Mouse (Mus musculus) layer of hippocampus, adult 11-12 months (tissue): ENCODE data around the gene Prr3.
"Not testable (repeated sequence)": the region's sequence is repeated elsewhere in the genome, so short reads cannot be mapped to it uniquely, and the experiment has no call there.

ENCODE experiments used
- DNase-seq: peaks from one replicate; pipeline ENCODE4 v3.0.0; 2022; ENCODE audit warnings: low spot score

The Prr3 gene

DNA sequence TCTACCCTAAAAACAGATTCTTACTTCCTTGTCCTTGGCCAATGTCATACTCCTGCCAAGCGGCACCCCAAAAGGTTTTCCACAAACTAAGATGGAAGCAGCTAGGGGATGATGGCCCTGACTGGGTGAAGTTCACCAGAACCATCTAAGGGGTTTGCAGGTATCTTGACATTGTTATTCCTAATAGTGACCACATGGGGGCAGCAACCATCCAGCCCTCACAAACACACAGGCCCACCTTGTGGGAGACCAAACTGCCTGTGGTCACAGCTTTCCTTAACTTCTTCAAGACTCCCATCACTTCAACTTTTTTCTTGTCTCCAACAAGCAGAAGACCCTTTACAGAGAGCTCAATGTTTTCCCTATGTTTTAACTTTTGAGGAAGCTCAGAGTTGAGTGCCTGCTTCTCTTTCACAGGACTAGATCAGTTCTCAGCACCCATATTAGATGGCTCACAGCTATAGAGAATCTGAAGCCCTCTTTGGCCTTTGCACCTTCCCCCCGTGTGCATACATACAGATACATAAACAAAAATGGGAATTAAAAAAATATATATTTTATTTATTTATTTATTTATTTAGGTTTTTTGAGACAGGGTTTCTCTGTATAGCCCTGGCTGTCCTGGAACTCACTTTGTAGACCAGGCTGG lies 42.2 kb downstream of the Prr3 start:
- DNase-seq: no peak

DNA sequence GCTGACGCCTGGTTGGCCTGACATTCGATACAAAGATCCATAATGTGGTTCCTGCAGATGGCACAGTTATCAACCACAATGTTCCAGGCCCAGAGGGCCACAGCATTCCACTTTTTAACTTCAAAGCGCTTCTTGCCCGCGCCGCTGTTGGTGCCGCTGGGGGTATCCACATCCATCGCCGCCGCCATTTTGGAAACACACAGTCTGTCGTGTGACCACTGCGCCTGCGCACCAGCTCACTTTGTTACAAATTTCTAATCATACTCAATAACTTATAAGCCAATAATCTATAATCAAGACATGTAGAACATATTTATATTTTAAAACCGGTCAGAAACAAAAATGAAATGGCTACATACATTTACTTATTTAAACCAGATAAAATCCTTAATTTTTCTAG lies 44.3 kb downstream of the Prr3 start:
- DNase-seq: not testable (repeated sequence)

DNA sequence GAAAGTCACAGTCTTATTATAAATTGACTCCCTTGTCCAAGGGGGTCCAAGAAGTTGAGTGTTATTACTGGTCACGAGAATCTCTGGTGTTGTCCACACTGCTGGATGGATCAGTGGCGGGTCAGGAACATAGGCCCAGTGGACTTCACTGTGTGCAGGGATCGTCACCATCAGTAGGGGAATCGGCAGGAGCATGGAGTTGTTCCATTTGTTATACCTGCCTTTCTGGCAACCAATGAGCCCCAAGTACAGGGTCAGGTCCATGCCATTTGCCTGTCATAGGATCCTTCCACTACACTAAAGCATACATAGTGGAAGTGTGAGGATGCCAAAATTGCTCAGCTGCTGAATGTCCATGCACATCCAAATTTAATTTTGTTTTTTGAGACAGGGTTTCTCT lies 47.4 kb downstream of the Prr3 start:
- DNase-seq: no peak

DNA sequence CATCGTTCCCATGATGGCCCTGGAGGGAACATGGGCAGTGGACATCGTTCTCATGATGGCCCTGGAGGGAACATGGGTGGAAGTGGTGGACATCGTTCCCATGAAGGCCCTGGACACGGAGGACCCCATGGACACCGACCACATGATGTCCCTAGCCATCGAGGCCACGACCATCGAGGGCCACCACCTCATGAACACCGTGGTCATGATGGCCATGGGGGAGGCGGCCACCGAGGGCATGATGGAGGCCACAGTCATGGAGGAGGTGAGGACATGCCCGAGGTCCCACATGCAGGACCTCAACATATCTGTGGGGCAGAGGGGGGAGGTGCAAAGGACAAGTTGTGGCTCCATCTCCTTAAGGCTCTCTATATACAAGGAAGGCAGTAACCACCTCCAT lies 49.4 kb downstream of the Prr3 start:
- DNase-seq: no peak

DNA sequence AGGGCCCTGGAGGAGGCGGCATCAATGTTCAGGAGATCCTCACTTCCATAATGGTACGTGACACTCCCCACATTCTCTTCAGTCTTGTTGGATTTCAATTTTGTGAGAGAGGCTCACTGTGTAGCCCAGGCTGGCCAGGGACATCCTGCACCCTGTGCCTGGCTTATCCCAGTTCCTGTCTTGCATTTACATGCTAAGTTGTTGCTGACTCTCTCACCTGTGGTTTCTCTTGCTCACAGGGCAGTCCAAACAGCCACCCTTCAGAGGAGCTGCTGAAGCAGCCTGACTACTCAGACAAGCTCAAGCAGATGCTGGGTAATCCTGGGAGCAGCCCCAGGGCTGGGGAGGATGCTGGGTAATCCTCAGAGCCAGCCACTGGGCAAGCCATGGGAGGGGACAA lies 50.5 kb downstream of the Prr3 start:
- DNase-seq: no peak

GRCm38 (mm10) chr17:35927471-35927870 lies 52.6 kb downstream of the Prr3 start:
- no peak for DNase-seq

DNA sequence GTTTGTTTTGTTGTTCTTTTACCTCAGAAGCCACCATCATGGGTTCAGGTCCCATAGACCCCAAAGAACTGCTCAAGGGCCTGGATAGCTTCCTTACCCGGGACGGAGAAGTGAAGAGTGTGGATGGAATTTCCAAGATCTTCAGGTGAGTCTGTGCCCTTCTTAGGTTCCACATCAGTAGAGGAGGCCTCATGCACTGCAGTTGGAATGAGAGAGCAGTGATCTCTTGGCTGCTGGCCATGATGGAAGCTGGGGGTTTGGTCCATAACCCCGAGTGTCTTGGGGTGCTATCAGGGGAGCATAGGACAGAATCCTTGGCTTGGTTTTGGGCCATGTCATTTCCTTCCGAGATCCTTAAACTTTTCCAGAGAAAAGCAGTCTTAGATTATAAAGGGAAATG lies 56.8 kb downstream of the Prr3 start:
- DNase-seq: no peak

GRCm38 (mm10) chr17:35922566-35922965 lies 57.5 kb downstream of the Prr3 start:
- DNase-seq: no peak
